Mouse (Mus musculus): ENCODE results near the gene Eftud2. TPM values are rescaled to one million over a fixed set of nuclear protein-coding genes. Genes with fewer than 3 reads are reported as not detected.

Eftud2 gene
- total RNA-seq, 1 experiment = 198 TPM

GRCm38 (mm10) chr11:102821231-102821630, 59.6 kb downstream of the Eftud2 start:
- Histone ChIP-seq H3K4me1 (ENCODE audit: control insufficient read depth in 2 of 2, insufficient read depth in 2 of 2, low read length in 2 of 2, poor library complexity in 1 of 2) (peaks cover 5 to 7% of the 10 kb centered on the region in 2 experiments), H3K4me3 (ENCODE audit: insufficient read depth in 1 of 2, low read depth in 1 of 2, low read length in 2 of 2, poor library complexity in 1 of 2, severe bottlenecking in 1 of 2) (no peak overlapping the region), H3K27ac (ENCODE audit: insufficient read depth, low read depth, low read length, poor library complexity, severe bottlenecking) (no peak overlapping the region; the same call in 1 of the 2 replicates), H3K9me3 (ENCODE audit: control insufficient read depth, insufficient read depth, low read depth, low read length) (no peaks in the 10 kb centered on the region), H3K9ac (ENCODE audit: insufficient read depth, low read depth, low read length, poor library complexity, severe bottlenecking) (no peak overlapping the region), H3K36me3 (ENCODE audit: control insufficient read depth, insufficient read depth, low read length, poor library complexity, severe bottlenecking) (no peaks in the 10 kb centered on the region)
- DNase-seq (ENCODE audit: low read depth, low spot score) = peak; percentile 84
- TF ChIP-seq CHD2 (IDR thresholded peaks at IDR 0.05; ENCODE audit: low read depth, low read length) (no peak), HCFC1 (IDR thresholded peaks at IDR 0.05; ENCODE audit: borderline replicate concordance, insufficient read depth, low read length) (no peak), ZNF384 (IDR thresholded peaks at IDR 0.05; ENCODE audit: low read depth, low read length) (peak; percentile 44; the same call in 1 of the 2 replicates), ZC3H11A (IDR thresholded peaks at IDR 0.05; ENCODE audit: borderline replicate concordance, low read depth, low read length) (no peak)
- in situ Hi-C loops (cut with MboI; ENCODE audit: low sequenced_read_pairs in 2 of 2, unreplicated experiment in 2 of 2) = no loop called here

DNA sequence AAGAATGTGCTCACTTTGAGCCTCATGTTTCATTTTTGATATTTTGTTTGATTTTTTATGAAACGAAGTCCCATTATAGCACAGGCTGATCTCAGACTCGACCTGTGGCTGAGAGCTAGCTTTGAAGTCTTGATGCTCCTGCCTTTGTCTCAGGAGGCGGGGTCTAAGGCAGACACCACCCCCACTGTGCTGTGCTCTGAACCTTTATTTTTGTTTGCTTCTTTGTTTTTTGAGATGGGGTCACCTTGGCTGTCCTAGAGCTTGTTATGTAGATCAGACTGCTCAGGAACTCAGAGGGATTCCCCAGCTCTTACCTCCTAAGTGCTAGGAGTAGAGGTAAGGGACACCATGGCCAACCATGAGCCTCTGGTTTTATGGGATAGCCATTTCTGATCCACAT, 60.4 kb downstream of the Eftud2 start:
- no peaks in the 10 kb centered on the region for H3K36me3 ChIP-seq (ENCODE audit: control insufficient read depth, insufficient read depth, low read length, poor library complexity, severe bottlenecking)
- peak; percentile 90 for DNase-seq (ENCODE audit: low read depth, low spot score)
- in situ Hi-C loops (cut with MboI; ENCODE audit: low sequenced_read_pairs in 2 of 2, unreplicated experiment in 2 of 2) = no loop called here
- no peak overlapping the region for H3K9ac ChIP-seq (ENCODE audit: insufficient read depth, low read depth, low read length, poor library complexity, severe bottlenecking)
- peak overlapping the region; percentile 100 for H3K27ac ChIP-seq (ENCODE audit: insufficient read depth, low read depth, low read length, poor library complexity, severe bottlenecking)
- peaks cover 9% of the 10 kb centered on the region in 2 experiments for H3K4me1 ChIP-seq (ENCODE audit: control insufficient read depth in 2 of 2, insufficient read depth in 2 of 2, low read length in 2 of 2, poor library complexity in 1 of 2)
- H3K4me3 ChIP-seq (ENCODE audit: insufficient read depth in 1 of 2, low read depth in 1 of 2, low read length in 2 of 2, poor library complexity in 1 of 2, severe bottlenecking in 1 of 2) = peak overlapping the region in 1 of 2 experiments; percentile 86; a peak in 2 of 4 replicates
- TF ChIP-seq MAFK (IDR thresholded peaks at IDR 0.05; ENCODE audit: insufficient read depth, low read depth, low read length) (no peak), CHD2 (IDR thresholded peaks at IDR 0.05; ENCODE audit: low read depth, low read length) (no peak; the same call in 1 of the 2 replicates), HCFC1 (IDR thresholded peaks at IDR 0.05; ENCODE audit: borderline replicate concordance, insufficient read depth, low read length) (no peak)
- H3K9me3 ChIP-seq (ENCODE audit: control insufficient read depth, insufficient read depth, low read depth, low read length) = no peaks in the 10 kb centered on the region

GRCm38 (mm10) chr11:102819783-102820385, 60.9 kb downstream of the Eftud2 start:
- in situ Hi-C loops (cut with MboI; ENCODE audit: low sequenced_read_pairs in 2 of 2, unreplicated experiment in 2 of 2) = no loop called here
- no peak overlapping the region for H3K9ac ChIP-seq (ENCODE audit: insufficient read depth, low read depth, low read length, poor library complexity, severe bottlenecking)
- TF ChIP-seq ZC3H11A (IDR thresholded peaks at IDR 0.05; ENCODE audit: borderline replicate concordance, low read depth, low read length) (no peak), MAFK (IDR thresholded peaks at IDR 0.05; ENCODE audit: insufficient read depth, low read depth, low read length) (no peak), HCFC1 (IDR thresholded peaks at IDR 0.05; ENCODE audit: borderline replicate concordance, insufficient read depth, low read length) (no peak; the same call in 1 of the 2 replicates), CHD2 (IDR thresholded peaks at IDR 0.05; ENCODE audit: low read depth, low read length) (no peak)

GRCm38 (mm10) chr11:102819021-102819782, 61.6 kb downstream of the Eftud2 start, which contains the start of gene Gjc1:
Gene Gjc1 (minus strand): TSS chr11:102819700.
- peak; percentile 87 for DNase-seq (ENCODE audit: low read depth, low spot score)
- Histone ChIP-seq H3K9ac (ENCODE audit: insufficient read depth, low read depth, low read length, poor library complexity, severe bottlenecking) (peak within 1 kb of the TSS; percentile 97), H3K4me3 (ENCODE audit: insufficient read depth in 1 of 2, low read depth in 1 of 2, low read length in 2 of 2, poor library complexity in 1 of 2, severe bottlenecking in 1 of 2) (peak within 1 kb of the TSS; percentile 86 to 99), H3K27ac (ENCODE audit: insufficient read depth, low read depth, low read length, poor library complexity, severe bottlenecking) (peak within 1 kb of the TSS; percentile 100), H3K9me3 (ENCODE audit: control insufficient read depth, insufficient read depth, low read depth, low read length) (no peaks in the 10 kb centered on the region), H3K4me1 (ENCODE audit: control insufficient read depth in 2 of 2, insufficient read depth in 2 of 2, low read length in 2 of 2, poor library complexity in 1 of 2) (peaks cover 9% of the 10 kb centered on the region in 2 experiments), H3K36me3 (ENCODE audit: control insufficient read depth, insufficient read depth, low read length, poor library complexity, severe bottlenecking) (no peaks in the 10 kb centered on the region)
- TF ChIP-seq CHD2 (IDR thresholded peaks at IDR 0.05; ENCODE audit: low read depth, low read length) (no peak), HCFC1 (IDR thresholded peaks at IDR 0.05; ENCODE audit: borderline replicate concordance, insufficient read depth, low read length) (0 out of 2 replicates have a peak, but pooled peaks have one; percentile 35)
- in situ Hi-C loops (cut with MboI; ENCODE audit: low sequenced_read_pairs in 2 of 2, unreplicated experiment in 2 of 2) = no loop called here

More at GRCm38 (mm10) chr11:102819783-102820385, 60.9 kb downstream of the Eftud2 start:
- peak overlapping the region; percentile 100 for H3K27ac ChIP-seq (ENCODE audit: insufficient read depth, low read depth, low read length, poor library complexity, severe bottlenecking)
- H3K36me3 ChIP-seq (ENCODE audit: control insufficient read depth, insufficient read depth, low read length, poor library complexity, severe bottlenecking) = no peaks in the 10 kb centered on the region
- H3K4me3 ChIP-seq (ENCODE audit: insufficient read depth in 1 of 2, low read depth in 1 of 2, low read length in 2 of 2, poor library complexity in 1 of 2, severe bottlenecking in 1 of 2) = peak overlapping the region; percentile 86 to 99
- no peaks in the 10 kb centered on the region for H3K9me3 ChIP-seq (ENCODE audit: control insufficient read depth, insufficient read depth, low read depth, low read length)
- peaks cover 9% of the 10 kb centered on the region in 2 experiments for H3K4me1 ChIP-seq (ENCODE audit: control insufficient read depth in 2 of 2, insufficient read depth in 2 of 2, low read length in 2 of 2, poor library complexity in 1 of 2)
- no peak for DNase-seq (ENCODE audit: low read depth, low spot score)

Data from ES-E14 (cell line).